Mouse (Mus musculus): Measurements from ENCODE around the gene Clic5.
"Not testable (repeated sequence)": the region's sequence is repeated elsewhere in the genome, so short reads cannot be mapped to it uniquely, and the experiment has no call there.

The Clic5 gene

DNA sequence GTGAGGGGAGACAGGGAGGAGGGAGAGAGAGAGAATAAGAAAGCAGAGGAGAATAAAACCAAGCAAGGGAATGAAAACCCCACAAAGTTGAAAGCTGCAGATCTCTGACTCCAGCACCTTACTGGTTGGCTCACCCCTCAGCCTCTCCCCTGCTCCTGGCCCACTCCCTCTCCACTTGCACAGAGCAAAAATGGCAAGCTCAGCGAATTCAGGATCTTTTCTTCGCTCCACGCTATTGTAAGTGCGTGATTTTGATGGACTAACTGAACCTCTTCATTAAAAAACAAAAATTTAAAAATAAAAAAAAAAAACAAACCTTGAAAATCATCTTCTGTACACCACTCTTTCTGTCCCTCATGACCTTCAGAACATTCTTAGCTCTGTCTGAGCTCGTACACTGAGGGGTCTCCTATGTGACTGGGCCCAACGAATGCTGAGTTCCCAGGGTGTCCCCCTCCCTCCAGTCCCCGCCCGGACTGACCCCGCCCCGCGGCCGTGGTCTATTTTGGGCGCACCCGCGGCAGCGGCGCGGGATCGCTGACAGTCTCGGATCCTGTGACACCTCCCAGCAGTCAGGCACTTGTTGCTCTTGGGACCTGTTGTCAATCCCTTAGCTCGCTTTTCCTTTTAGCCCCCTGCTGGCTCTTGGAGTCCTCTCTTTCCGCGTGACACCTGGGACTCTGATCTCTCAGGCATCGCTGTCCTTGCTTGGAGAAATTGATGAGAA is at the start of gene Clic5:
Gene Clic5 (plus strand): TSS at position 543 of the 727 bp plus-strand sequence.
- peak in 1 of 2 experiments; percentile 7 for DNase-seq (ENCODE audit: low read depth in 1 of 2, low spot score in 2 of 2)

DNA sequence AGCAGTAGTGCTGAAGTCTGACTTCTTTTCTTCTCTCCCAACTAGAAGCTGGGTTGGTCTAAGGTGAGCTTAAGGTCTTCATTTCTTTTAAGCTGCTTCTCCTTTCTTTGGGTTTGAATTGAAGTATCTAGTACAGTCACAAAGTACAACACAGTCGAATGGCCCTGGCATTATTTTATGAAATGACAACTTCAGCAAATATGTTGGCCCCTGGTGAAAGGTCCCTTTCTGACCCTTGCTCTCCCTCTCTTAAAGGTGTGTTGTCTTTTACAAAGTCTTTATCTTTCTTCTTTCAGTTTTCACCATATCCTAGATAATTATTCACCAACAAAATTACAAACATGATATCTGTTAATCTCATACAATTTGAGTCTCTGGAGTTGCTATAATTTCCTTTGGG is 42.6 kb upstream of the Clic5 start:
- DNase-seq (ENCODE audit: low read depth in 1 of 2, low spot score in 2 of 2): no peak

DNA sequence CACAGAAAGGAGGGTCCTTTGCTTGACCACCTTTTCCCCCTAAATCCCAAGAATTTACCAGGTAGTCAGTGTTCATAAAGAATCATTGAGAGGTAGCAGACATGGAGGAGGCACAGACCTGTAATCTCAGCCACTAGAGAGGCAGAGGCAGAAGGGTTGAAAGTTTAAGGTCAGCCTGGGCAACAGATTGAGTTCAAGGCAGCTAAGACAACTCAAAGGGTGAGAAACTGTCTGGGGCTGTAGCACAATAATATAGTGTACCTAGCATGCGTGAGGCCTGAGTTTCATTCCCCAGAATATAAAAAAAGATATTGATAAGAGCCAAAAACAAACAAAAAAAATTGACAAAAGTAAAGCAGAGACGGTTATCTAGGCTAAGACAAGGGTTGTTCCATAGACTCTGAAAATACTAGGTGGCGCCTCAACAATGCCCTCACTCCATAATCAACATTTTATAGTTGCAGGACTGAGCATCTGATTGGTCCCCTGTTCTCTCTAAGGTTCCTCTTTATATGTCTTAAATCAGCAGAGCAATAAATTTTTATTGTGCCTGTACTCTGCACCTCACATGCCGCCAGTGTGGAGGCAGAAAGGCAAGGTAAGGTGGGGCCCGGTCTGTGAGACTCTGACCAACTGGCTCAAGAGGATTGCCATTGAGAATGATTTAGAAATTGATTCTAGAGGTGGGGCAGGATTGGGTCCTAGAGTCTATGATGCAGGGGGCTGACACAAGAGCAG is 40.1 kb upstream of the Clic5 start:
- DNase-seq (ENCODE audit: low read depth in 1 of 2, low spot score in 2 of 2): no peak

DNA sequence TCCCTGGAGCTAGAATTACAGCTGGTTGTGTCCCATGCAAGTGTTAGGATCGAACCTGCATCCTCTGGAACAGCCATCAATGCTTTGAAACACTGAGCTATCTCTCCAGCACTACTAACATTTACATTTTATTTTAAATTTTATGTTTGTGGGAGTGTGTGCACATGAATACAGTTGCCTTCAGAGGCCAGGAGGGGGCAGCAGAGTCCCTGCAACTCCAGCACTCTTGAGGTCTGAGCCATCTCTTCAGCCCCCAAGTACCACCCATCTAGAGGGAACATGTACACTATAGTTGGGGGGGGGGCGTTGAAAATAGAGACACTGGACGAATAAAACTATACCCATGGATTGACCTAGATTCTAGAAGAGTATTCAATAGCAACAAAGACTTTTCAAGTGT is 37.3 kb upstream of the Clic5 start:
- DNase-seq (ENCODE audit: low read depth in 1 of 2, low spot score in 2 of 2): no peak

DNA sequence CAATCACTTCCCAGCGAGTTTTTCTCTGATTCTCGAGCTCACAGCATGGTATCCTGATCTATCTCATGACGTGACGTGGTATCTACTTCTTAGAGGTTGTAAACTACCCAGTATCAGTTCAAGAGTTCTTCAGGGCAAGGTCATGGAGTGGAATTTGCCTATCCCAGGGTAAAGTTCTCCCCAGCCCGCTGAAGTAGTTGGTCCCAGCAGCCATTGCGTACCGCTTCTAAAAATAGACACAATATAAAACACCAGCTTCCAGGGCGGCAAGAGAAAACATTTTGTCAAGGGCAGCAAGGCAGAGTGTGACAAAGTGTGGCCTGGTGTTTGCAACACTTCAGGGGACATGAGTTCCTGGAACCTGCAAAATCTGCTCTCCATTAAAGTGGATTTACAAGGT is 36.5 kb upstream of the Clic5 start:
- no peak for DNase-seq (ENCODE audit: low read depth in 1 of 2, low spot score in 2 of 2)

DNA sequence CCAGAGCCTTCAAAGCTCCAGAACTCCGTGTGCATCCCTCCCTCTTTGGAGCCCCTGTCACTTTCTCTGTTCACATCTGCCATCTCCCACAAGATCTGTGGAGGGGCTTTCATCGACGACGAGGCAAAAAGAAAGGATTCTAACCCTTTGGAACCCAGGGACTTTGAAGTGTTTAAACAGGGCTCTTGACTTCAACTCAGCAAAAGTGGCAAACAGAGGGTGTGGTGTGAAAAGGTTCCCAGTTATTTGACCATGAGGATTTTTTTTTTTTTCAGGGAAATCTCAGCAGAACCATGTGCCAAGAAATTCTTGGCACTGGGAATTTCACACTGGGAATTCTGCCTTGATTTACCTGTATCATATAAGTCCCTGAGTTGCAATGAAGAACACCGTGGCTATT is 34.5 kb upstream of the Clic5 start:
- no peak for DNase-seq (ENCODE audit: low read depth in 1 of 2, low spot score in 2 of 2)

DNA sequence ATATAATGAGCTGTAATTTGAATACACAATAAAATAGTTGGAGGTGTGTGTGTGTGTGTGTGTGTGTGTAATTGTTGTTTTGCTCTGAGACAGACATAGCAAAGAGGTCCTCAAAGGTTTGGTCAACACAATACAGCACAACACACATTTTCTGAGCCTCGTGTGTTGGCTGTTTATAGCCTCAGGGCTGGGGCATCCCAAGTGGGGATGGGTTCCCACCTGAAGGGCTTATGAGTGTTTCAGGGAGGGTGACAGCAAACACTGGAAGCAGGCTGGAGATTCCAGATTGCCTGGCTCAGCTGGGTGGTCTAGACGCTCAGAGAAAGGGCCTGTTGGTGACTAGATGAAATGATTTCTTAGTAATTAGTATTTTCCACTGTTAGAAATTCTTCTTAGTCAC is 33.2 kb upstream of the Clic5 start:
- DNase-seq (ENCODE audit: low read depth in 1 of 2, low spot score in 2 of 2): no peak

DNA sequence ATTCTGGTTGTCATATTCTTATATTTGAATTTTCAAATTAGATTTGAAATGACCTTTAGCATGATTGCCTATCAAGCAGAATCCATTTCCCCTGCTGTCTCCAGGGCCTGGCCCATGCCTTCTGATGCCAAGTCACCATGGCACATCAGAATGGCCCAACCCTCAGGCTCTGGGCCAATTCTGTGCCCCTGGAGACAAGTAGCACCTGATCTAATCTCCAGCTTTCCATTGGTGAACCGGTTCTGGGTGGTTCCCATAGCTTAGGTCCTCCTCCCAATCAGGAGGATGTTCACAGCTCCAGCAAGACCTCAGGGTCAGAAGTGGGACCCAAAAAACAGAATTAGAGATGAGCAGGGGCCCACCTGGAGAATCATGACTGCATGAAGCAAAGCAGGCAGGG is 30.2 kb upstream of the Clic5 start:
- DNase-seq (ENCODE audit: low read depth in 1 of 2, low spot score in 2 of 2): no peak

DNA sequence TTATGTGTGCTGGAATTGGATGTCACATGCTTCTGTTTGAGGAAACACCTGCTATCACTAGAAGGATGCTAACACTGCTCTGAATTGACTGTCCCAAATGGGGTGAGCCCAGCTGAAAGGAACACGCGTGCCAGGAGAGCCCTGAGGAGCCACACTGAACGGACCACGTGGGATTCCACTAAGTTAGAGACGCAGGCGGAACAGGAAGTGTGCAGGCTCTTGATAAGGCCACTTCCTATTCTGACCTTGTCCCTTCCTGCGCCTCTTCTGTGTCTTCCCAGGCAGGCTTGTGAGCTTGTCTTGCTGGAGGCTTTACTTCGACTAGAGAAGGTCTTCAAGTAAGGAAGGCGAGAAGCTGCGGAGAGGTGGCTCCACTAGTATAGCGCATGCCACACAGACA is 27.9 kb upstream of the Clic5 start:
- no peak for DNase-seq (ENCODE audit: low read depth in 1 of 2, low spot score in 2 of 2)

DNA sequence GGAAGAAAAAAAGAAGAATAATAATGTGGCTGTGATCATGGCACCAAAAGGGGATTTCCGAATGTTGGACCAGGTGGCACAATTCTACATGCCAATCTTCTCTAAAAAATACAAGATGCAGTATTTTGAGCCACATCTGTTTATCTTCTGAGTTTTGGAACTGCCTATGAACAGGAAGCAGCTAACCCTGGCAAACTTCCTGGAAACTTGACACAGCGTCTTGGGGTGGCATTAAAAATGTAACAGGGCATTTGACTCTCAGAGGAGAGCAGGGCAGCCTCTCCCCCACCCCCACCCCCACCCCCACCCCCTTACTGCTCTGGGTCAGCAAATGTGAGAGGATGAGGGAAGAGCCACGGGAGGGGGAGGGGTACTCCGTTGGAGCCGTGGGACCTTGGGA is 25.9 kb upstream of the Clic5 start:
- no peak for DNase-seq (ENCODE audit: low read depth in 1 of 2, low spot score in 2 of 2)

DNA sequence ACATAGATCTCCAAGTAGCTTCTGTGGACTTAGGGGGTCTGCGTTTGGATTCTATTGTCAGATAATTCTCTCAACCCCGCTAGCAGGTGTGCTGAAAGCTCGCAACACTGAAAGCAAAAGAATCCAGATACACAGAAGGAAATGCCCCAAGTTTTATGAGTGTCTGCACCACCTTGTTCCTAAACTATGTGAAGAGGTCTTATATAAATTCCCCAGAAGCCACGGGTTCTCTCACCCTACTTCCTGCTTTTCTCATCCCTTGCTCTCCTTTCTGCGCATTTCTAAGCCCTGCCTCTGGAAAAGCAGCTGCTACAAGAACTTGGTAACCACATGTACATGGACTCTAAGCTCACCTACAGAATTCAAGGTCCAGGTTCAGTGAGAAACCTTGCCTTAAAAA is 25.4 kb upstream of the Clic5 start:
- no peak for DNase-seq (ENCODE audit: low read depth in 1 of 2, low spot score in 2 of 2)

DNA sequence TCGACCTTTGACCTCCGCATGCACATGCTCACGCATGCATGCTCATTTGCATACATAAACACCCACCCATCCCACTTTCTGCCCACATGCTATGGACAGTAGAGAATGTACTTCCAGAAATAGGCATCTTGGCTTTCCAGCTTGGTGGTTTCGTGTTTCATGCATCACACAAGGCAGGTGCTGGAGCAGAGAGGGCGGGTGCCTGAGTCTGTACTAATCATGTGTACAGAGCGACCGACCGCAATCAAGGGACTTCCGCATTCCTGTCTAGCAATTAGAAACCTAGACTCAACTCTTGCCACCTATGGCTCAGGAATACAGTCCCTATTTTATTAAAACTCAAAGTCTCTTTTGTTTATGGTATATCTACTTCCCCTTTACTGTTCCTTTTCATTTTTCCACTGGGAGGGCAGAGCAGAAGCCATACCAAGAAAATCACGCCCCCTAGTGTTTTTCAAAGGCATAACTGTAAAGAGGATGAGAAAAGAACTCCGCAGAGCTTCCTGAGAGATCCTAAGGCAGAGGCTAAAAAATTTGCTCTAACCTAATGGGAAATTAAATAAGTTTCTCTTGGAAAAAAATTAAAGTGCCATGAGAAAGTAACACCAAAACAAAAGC is 22.5 kb upstream of the Clic5 start:
- DNase-seq (ENCODE audit: low read depth in 1 of 2, low spot score in 2 of 2): no peak

DNA sequence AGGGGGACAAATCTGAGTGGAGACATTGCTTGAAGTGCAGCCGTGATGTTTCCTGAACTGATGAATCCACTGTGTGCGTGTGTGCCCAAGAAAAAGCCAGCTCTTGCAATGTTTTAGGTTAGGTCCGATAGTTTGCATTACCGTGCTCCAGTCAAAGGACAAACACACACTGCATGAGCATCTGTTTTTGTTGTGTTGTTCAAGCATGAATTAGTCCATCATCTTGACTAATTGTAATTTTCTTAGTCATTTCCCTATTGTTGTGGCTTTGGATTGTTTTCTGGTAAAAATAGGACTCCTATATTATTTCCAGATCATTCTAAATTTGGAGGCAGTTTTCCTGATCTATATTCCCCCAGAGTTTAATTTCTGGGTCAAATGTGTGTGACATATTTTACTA is 18.7 kb upstream of the Clic5 start:
- no peak for DNase-seq (ENCODE audit: low read depth in 1 of 2, low spot score in 2 of 2)

DNA sequence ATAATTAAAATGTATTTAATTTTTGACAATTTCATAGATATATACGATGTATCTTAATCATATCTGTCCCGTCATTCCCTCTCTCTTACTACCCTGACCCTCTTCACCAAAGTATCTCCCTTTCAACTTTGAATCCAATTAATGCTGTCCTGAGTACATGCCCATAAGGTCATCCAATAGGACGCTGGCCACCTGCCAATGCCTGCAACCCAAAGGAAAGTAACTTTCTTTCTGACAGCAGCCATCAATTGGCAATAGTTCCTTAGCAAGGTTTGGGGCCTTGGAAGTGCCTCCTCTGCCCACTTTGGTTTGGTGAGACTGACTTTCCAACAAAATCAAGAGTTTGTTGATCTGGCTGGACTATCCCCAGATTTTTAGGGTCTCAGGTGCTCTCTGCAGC is 18.1 kb upstream of the Clic5 start:
- no peak for DNase-seq (ENCODE audit: low read depth in 1 of 2, low spot score in 2 of 2)

DNA sequence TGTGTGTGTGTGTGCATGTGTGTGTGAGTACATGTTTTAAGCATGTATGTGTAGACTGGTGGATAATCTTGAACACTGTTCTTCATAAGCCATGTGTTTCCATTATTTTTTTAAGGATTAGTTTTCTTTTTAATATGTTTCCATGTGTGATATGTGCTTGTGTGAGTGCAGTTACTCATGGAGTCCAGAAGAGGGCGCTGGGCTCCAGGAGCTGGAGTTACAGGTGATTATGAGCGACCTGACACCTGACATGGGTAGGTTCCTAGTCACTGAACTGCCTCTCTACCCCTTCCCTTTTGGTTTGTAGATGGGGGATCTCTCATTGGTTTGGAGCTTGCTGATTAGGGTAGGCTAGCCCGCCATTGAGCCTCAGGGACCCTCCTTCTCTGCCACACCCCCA is 16.5 kb upstream of the Clic5 start:
- DNase-seq (ENCODE audit: low read depth in 1 of 2, low spot score in 2 of 2): no peak

DNA sequence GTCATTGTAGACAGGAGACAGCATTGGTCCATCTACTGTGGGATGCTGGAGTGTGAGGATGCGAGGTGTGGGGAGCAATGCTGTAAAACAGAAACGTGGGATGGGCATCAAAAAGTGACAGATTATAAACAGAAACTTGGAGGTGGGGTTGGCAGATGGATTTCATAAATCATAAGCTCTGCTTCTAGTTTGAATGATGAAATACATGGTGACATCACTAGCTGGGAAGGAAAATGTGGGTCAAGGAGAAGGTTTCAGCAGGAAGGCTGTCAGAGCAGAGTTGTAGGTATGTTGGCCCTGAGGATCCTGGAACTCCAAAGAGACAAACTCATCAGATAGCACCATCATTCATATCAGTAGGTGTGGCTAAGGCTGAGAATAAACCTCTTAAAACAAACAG is 15.0 kb upstream of the Clic5 start:
- DNase-seq (ENCODE audit: low read depth in 1 of 2, low spot score in 2 of 2): no peak

DNA sequence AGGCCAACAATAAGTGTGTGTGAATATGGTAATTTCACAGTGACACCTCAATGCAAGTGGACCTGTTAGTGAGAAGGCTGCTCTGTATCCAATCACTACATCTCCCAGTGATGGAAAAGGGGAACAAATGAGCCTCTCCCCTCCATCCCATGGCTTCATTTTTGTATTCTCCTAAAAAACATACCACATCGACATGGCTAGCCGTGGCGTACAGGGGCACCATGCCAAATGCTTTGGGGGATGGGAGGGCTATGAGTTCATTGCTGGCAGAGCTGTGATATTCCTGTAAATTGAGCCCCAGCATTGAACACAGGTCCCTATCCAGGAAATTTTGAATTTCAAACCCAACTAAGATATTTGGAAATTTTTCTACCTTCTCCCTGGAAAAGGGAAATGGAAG is 11.1 kb upstream of the Clic5 start:
- no peak for DNase-seq (ENCODE audit: low read depth in 1 of 2, low spot score in 2 of 2)

DNA sequence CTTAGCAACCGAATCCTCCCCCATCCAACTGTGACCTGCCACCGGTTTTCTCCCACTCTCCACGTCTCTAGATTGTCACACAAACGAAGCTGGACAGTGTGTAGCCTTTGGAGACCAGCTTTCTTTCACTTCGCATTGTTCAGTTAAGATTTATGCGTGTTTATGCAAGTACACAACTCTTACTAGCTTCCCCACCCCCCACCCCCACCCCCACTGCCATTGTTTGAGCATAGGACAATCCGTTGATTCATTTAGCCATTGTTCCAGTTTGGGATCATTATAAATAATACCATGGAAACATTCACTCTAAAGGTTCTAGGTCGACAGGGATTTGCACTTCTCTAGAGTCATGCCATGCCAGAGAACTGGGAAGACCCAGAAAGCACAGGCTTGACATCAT is 7.0 kb upstream of the Clic5 start:
- DNase-seq (ENCODE audit: low read depth in 1 of 2, low spot score in 2 of 2): no peak

DNA sequence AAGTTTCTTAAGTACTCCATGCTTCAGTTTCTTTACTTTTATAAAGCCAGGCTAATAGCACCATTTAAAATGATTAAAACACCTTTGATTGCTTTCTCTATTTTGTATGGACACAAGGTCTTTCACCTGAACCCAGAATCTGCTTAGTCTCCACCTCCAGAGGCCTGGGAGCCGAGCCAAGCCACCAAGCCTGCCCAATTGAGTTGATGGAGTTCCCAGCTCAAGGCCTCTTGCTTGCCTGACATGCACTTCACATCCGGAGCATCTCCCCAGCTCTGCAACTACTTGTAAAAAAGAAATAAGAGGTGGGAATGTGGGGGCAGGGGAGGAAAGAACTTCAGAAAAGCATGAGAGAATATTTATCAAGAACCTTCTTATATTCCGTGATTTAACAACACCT is 1.5 kb upstream of the Clic5 start:
- DNase-seq (ENCODE audit: low read depth in 1 of 2, low spot score in 2 of 2): no peak

DNA sequence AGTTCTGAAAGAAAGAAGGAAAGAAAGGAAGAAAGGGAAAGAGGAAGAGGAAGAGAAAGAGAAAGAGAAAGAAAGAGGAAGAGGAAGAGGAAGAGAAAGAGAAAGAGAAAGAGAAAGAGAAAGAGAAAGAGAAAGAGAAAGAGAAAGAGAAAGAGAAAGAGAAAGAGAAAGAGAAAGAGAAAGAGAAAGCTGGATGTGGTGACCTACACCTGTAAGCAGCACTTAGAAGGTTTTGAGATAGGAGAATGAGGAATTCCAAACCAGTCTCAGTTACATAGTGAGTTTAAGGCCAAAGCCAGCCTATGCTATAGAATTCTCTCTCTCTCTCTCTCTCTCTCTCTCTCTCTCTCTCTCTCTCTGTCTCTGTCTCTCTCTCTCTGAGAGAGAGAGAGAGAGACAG is 847 bp upstream of the Clic5 start:
- not testable (repeated sequence) for DNase-seq (ENCODE audit: low read depth in 1 of 2, low spot score in 2 of 2)

DNA sequence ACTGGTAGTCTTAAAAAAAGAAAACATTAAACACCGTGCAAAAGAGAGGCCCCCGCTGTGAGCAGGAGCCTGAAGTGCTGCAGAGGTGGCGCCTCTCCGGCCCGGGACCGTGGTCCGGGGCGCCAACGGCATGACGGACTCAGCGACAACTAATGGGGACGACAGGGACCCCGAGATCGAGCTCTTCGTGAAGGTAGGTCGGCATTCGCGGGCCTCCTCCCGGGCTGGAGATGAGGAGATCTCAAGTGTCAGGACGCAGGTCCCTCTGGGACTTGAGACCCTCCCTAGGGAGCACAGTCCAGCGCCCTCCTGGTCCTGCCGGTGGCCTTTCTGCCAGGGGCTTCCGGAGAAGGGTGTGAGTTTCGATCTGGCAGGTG is 373 bp downstream of the Clic5 start:
- no peak for DNase-seq (ENCODE audit: low read depth in 1 of 2, low spot score in 2 of 2)

DNA sequence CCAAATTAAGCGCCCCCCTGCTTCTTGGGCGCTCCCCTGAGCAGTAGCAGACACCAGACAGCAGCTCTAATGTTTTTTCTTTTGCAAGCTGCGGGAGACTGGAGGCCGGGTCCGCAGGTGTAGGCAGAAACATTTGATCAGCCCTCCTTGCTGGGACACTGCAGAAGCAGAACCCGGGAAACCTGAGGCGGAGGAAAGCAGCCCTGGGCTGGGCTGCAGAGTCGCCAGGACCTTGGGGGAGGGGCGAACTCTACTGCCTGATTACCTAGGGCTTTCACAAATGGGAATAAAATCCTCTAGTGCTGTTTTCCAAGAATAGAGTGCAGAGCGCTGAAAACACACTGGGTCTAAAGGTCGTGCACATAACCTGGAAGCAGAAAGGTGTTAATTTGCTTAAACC is 1.3 kb downstream of the Clic5 start:
- no peak for DNase-seq (ENCODE audit: low read depth in 1 of 2, low spot score in 2 of 2)

DNA sequence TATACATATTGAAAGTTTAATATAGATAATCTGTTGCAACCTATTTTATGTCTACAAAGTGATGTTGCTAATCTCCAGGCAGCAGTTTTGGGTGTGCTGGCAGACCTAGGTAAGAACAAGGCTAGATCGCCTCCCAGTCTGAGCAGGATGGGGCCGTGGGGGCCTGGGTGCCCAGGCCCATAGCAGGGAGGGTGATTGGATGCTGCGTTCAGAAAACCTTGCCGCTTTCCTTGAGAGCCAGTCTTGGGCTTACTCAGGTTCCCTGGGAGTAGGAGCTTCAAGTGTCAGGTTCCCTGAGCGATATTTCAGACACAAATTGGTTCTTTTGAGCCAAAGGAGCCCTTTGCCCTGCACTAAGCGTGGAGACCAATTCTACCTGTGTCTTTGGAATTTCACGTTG is 1.9 kb downstream of the Clic5 start:
- DNase-seq (ENCODE audit: low read depth in 1 of 2, low spot score in 2 of 2): no peak
